Mouse (Mus musculus) liver, adult 2 months (tissue): ENCODE results near the gene Gen1.

Source experiments
- CTCF ChIP-seq: fragments of 200-500 bp; IDR thresholded peaks from 2 replicates; pipeline ENCODE4 v1.5.1; 2011; ENCODE audit warnings: low read depth, low read length, control low read depth
- POLR2A ChIP-seq: fragments of 200-500 bp; IDR thresholded peaks from 2 replicates; pipeline ENCODE4 v1.6.1; 2011; ENCODE audit warnings: low read length, control low read depth; ENCODE audit not compliant: insufficient read depth; ENCODE audit errors: extremely low read depth

DNA sequence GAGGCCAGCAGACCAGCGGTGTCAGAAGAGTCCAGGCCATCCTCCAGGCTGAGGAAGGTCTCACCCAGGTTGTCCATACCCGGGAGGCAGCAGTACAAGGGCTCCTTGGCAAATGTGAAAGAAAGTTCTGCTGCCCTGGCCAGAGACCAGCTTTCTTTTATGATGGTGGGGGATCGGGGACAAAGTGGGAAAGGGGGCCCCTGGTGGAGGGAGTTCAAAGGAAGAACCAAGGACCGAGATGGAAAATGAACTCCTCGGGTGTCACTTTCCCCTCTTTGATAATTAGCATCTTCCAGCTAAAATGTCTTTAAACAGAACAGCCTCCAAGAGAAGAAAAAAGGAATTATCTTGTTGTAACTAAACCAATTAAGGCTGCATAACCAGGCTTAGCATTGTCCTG is 56.7 kb downstream of the Gen1 start, which contains the start of gene Msgn1:
- TF ChIP-seq POLR2A (no peak), CTCF (no peak)
